Mouse (Mus musculus) CD4-positive naive resting alpha-beta T cell, adult 76 days (primary cell): ENCODE results near the gene Gm10392. TPM values are rescaled to one million over a fixed set of nuclear protein-coding genes. Genes with fewer than 3 reads are reported as not detected.

Experiments
- total RNA-seq: library from RNA; stranded (reverse); gene quantifications from one replicate; pipeline ENCODE4 v1.2.4, GENCODE M21; 2023

The Gm10392 gene
- 2.8 TPM for total RNA-seq

GRCm38 (mm10) chr11:77519043-77519442, at the start of gene Gm10392:
TSS of gene Gm10392 (minus strand) at chr11:77519198.

GRCm38 (mm10) chr11:77515637-77516552, 3.1 kb downstream of the Gm10392 start, which contains the start of gene Trp53i13:
TSS of gene Trp53i13 (minus strand) at chr11:77515980.

GRCm38 (mm10) chr11:77514832-77515636, 4.0 kb downstream of the Gm10392 start, which contains the start of gene Abhd15:
TSS of gene Abhd15 (plus strand) at chr11:77515121.

GRCm38 (mm10) chr11:77493512-77494343, 25.3 kb downstream of the Gm10392 start, which contains the start of gene Git1:
TSS of gene Git1 (plus strand) at chr11:77493562.

GRCm38 (mm10) chr11:77489591-77490235, 29.3 kb downstream of the Gm10392 start, which contains the start of gene Ankrd13b:
TSS of gene Ankrd13b (minus strand) at chr11:77489678.

Other genes starting within 250 kb of the Gm10392 start
- 1.7 TPM for gene Coro6, start 56.8 kb downstream of the Gm10392 start, total RNA-seq
- gene Ankrd13b, start 29.5 kb downstream of the Gm10392 start, total RNA-seq = 14.2 TPM
- gene Git1, start 25.6 kb downstream of the Gm10392 start, total RNA-seq = 37.0 TPM
- 3.9 TPM for gene Abhd15, start 4.1 kb downstream of the Gm10392 start, total RNA-seq
- 20.1 TPM for gene Trp53i13, start 3.2 kb downstream of the Gm10392 start, total RNA-seq
- gene Taok1, start 88.6 kb upstream of the Gm10392 start, total RNA-seq = 36.8 TPM
- gene Nufip2, start 167.0 kb upstream of the Gm10392 start, total RNA-seq = 142 TPM
- not detected for gene Cryba1, start 206.1 kb upstream of the Gm10392 start, total RNA-seq
- gene Myo18a, start 244.0 kb upstream of the Gm10392 start, total RNA-seq = 68.6 TPM